Mouse (Mus musculus): Measurements from ENCODE around the gene Snrpa1. TPM values are rescaled to one million over a fixed set of nuclear protein-coding genes. Genes with fewer than 3 reads are reported as not detected.
A peak's percentile ranks its signal among the peaks of the same experiment; 100 is the strongest.

The Snrpa1 gene
- polyA plus RNA-seq, 1 experiment from 2014 or later, result 58.0 TPM

- H3K4me3 ChIP-seq (ENCODE audit: low read depth, low read length), result no peak overlapping the region
- H3K36me3 ChIP-seq (ENCODE audit: insufficient read depth, low read length), result peaks cover 20% of the 10 kb centered on the region
- DNase-seq (ENCODE audit: low spot score) (no peak), ATAC-seq (no peak)
- 60% methylated on average over 2 of the region's 2 CpGs for WGBS
- no peak overlapping the region for H3K4me2 ChIP-seq (replicated peaks; ENCODE audit: low read depth, low read length)
- peaks cover 7% of the 10 kb centered on the region for H3K4me1 ChIP-seq (ENCODE audit: insufficient read depth, low read depth, low read length)
- TF ChIP-seq EP300 (IDR thresholded peaks at IDR 0.05), result no peak
- no peak for TF ChIP-seq CTCF (IDR thresholded peaks at IDR 0.05)
- no peaks in the 10 kb centered on the region for H3K9me3 ChIP-seq (ENCODE audit: low read length)
- no peaks in the 10 kb centered on the region for H3K27me3 ChIP-seq (replicated peaks; ENCODE audit: insufficient read depth, low read length)
- H3K27ac ChIP-seq (ENCODE audit: low read length), result no peak overlapping the region
- no peak overlapping the region for H3K9ac ChIP-seq (replicated peaks; ENCODE audit: low read depth)
Observed at GRCm38 (mm10) chr7:66076411-66076810, 17.6 kb downstream of the Snrpa1 start.

GRCm38 (mm10) chr7:66079364-66080230 is 20.8 kb downstream of the Snrpa1 start, which contains the start of gene Selenos:
Selenos (plus strand) TSS chr7:66079649.
- ATAC-seq (peak; percentile 100), DNase-seq (ENCODE audit: low spot score) (peak; percentile 98)
- Histone ChIP-seq H3K4me1 (ENCODE audit: insufficient read depth, low read depth, low read length) (peaks cover 7% of the 10 kb centered on the region), H3K4me2 (replicated peaks; ENCODE audit: low read depth, low read length) (peak within 1 kb of the TSS; percentile 88), H3K27ac (ENCODE audit: low read length) (peak within 1 kb of the TSS; percentile 82), H3K27me3 (replicated peaks; ENCODE audit: insufficient read depth, low read length) (no peaks in the 10 kb centered on the region), H3K36me3 (ENCODE audit: insufficient read depth, low read length) (peaks cover 26% of the 10 kb centered on the region), H3K9ac (replicated peaks; ENCODE audit: low read depth) (peak within 1 kb of the TSS; percentile 67), H3K4me3 (ENCODE audit: low read depth, low read length) (peak within 1 kb of the TSS; percentile 68), H3K9me3 (ENCODE audit: low read length) (no peaks in the 10 kb centered on the region)
- no peak for TF ChIP-seq EP300 (IDR thresholded peaks at IDR 0.05)
- no peak for TF ChIP-seq CTCF (IDR thresholded peaks at IDR 0.05)
- under 1% methylated on average over 59 of the region's 65 CpGs for WGBS

- peak overlapping the region; percentile 68 for H3K4me3 ChIP-seq (ENCODE audit: low read depth, low read length)
- peak; percentile 43 for DNase-seq (ENCODE audit: low spot score)
- H3K27me3 ChIP-seq (replicated peaks; ENCODE audit: insufficient read depth, low read length), result no peaks in the 10 kb centered on the region
- ATAC-seq, result no peak
- no peaks in the 10 kb centered on the region for H3K9me3 ChIP-seq (ENCODE audit: low read length)
- peaks cover 25% of the 10 kb centered on the region for H3K36me3 ChIP-seq (ENCODE audit: insufficient read depth, low read length)
- H3K9ac ChIP-seq (replicated peaks; ENCODE audit: low read depth), result peak overlapping the region; percentile 67
- peaks cover 7% of the 10 kb centered on the region for H3K4me1 ChIP-seq (ENCODE audit: insufficient read depth, low read depth, low read length)
- WGBS, result 33% methylated on average over 5 of the region's 5 CpGs
- TF ChIP-seq EP300 (IDR thresholded peaks at IDR 0.05) (no peak), CTCF (IDR thresholded peaks at IDR 0.05) (peak; percentile 40)
- peak overlapping the region; percentile 82 for H3K27ac ChIP-seq (ENCODE audit: low read length)
- peak overlapping the region; percentile 88 for H3K4me2 ChIP-seq (replicated peaks; ENCODE audit: low read depth, low read length)
Observed at GRCm38 (mm10) chr7:66080231-66080613, 21.4 kb downstream of the Snrpa1 start.

GRCm38 (mm10) chr7:66083757-66084156 is 25.0 kb downstream of the Snrpa1 start:
- no peak for TF ChIP-seq EP300 (IDR thresholded peaks at IDR 0.05)
- TF ChIP-seq CTCF (IDR thresholded peaks at IDR 0.05), result no peak
- Histone ChIP-seq H3K27ac (ENCODE audit: low read length) (no peak overlapping the region), H3K9me3 (ENCODE audit: low read length) (no peaks in the 10 kb centered on the region), H3K36me3 (ENCODE audit: insufficient read depth, low read length) (peaks cover 47% of the 10 kb centered on the region; the same call in 1 of the 2 replicates), H3K27me3 (replicated peaks; ENCODE audit: insufficient read depth, low read length) (no peaks in the 10 kb centered on the region), H3K9ac (replicated peaks; ENCODE audit: low read depth) (no peak overlapping the region), H3K4me3 (ENCODE audit: low read depth, low read length) (no peak overlapping the region), H3K4me2 (replicated peaks; ENCODE audit: low read depth, low read length) (no peak overlapping the region), H3K4me1 (ENCODE audit: insufficient read depth, low read depth, low read length) (peaks cover 6% of the 10 kb centered on the region)
- 72% methylated on average over 6 of the region's 6 CpGs for WGBS
- peak; percentile 27 for DNase-seq (ENCODE audit: low spot score)
- no peak for ATAC-seq

GRCm38 (mm10) chr7:66084546-66084945 is 25.7 kb downstream of the Snrpa1 start:
- Histone ChIP-seq H3K9ac (replicated peaks; ENCODE audit: low read depth) (no peak overlapping the region), H3K4me1 (ENCODE audit: insufficient read depth, low read depth, low read length) (peaks cover 3% of the 10 kb centered on the region; the same call in 1 of the 2 replicates), H3K9me3 (ENCODE audit: low read length) (no peaks in the 10 kb centered on the region), H3K4me3 (ENCODE audit: low read depth, low read length) (no peak overlapping the region), H3K4me2 (replicated peaks; ENCODE audit: low read depth, low read length) (no peak overlapping the region), H3K36me3 (ENCODE audit: insufficient read depth, low read length) (peaks cover 50% of the 10 kb centered on the region; the same call in 1 of the 2 replicates), H3K27me3 (replicated peaks; ENCODE audit: insufficient read depth, low read length) (no peaks in the 10 kb centered on the region), H3K27ac (ENCODE audit: low read length) (no peak overlapping the region)
- no peak for DNase-seq (ENCODE audit: low spot score)
- TF ChIP-seq EP300 (IDR thresholded peaks at IDR 0.05) (no peak), CTCF (IDR thresholded peaks at IDR 0.05) (no peak)
- WGBS, result 64% methylated on average over 7 of the region's 7 CpGs
- no peak for ATAC-seq

- Histone ChIP-seq H3K4me3 (ENCODE audit: low read depth, low read length) (no peak overlapping the region), H3K27me3 (replicated peaks; ENCODE audit: insufficient read depth, low read length) (no peaks in the 10 kb centered on the region), H3K4me1 (ENCODE audit: insufficient read depth, low read depth, low read length) (no peaks in the 10 kb centered on the region), H3K4me2 (replicated peaks; ENCODE audit: low read depth, low read length) (no peak overlapping the region), H3K36me3 (ENCODE audit: insufficient read depth, low read length) (peaks cover 66% of the 10 kb centered on the region), H3K9ac (replicated peaks; ENCODE audit: low read depth) (no peak overlapping the region), H3K9me3 (ENCODE audit: low read length) (no peaks in the 10 kb centered on the region), H3K27ac (ENCODE audit: low read length) (no peak overlapping the region)
- TF ChIP-seq EP300 (IDR thresholded peaks at IDR 0.05) (no peak), CTCF (IDR thresholded peaks at IDR 0.05) (no peak)
- 83% methylated on average over 4 of the region's 4 CpGs for WGBS
- no peak for DNase-seq (ENCODE audit: low spot score)
- ATAC-seq, result no peak
Observed at GRCm38 (mm10) chr7:66087652-66088051, 28.8 kb downstream of the Snrpa1 start.
